Mouse (Mus musculus) brain, embryonic 14.5 days (tissue): ENCODE measurements around the gene Lpar3.

Source experiments
- CTCF ChIP-seq: fragments of 200-500 bp; IDR thresholded peaks from 2 replicates; pipeline ENCODE4 v1.5.1; 2012; ENCODE audit warnings: inconsistent platforms, mild to moderate bottlenecking, moderate library complexity, borderline replicate concordance; ENCODE audit not compliant: insufficient read depth, insufficient read length; ENCODE audit errors: extremely low read depth
- POLR2A ChIP-seq: fragments of 200-500 bp; IDR thresholded peaks from 2 replicates; pipeline ENCODE4 v1.6.1; 2012; ENCODE audit warnings: mild to moderate bottlenecking, inconsistent platforms, borderline replicate concordance; ENCODE audit not compliant: poor library complexity, insufficient read depth, insufficient read length, severe bottlenecking; ENCODE audit errors: extremely low read depth

- TF ChIP-seq CTCF (no peak), POLR2A (no peak)
Measured at GRCm38 (mm10) chr3:146228559-146229310, 8.0 kb downstream of the Lpar3 start.
